Mouse (Mus musculus): Measurements from ENCODE around the gene Fsd1. TPM values are rescaled to one million over a fixed set of nuclear protein-coding genes. Genes with fewer than 3 reads are reported as not detected.
A peak's percentile ranks its signal among the peaks of the same experiment; 100 is the strongest.

Gene Fsd1
- polyA plus RNA-seq, 1 experiment from 2014 or later: 9.7 TPM

DNA sequence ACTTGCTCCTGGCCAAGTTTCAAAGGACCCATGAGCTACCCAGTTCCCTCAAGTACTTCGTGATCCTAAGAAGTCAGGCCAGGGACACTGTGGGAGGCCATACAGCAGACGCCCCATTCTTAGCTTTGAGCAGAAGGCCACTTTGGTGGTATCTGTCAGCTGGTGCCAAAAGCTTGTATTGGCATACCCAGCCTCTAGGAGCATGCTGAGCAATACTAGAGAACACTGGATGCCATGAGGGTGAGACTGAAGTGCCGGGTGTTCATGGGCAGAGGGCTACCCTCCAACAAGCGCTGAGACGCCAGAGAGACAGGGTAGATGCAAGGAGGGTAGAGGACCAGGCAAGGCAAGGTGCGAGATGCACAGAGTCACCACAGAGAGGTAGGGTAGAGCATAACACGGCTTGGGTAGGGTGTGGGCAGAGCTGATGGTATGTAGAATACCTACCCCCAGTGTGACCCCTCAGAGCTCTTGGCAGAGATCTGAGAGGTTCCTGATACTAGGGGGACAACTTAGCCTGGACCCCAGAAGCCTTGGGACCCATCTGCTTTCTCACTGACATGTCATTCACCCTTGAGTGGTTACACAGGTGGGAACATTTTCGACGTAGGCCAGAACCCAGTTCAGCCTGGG, 44.0 kb downstream of the Fsd1 start:
- 89% methylated on average over 9 of the region's 9 CpGs for WGBS
- Histone ChIP-seq H3K4me3 (ENCODE audit: low read length) (no peak overlapping the region), H3K9ac (ENCODE audit: low read depth, low read length) (no peak overlapping the region), H3K4me1 (ENCODE audit: control insufficient read depth, insufficient read depth, low read length) (peaks cover 34% of the 10 kb centered on the region), H3K27me3 (replicated peaks; ENCODE audit: control insufficient read depth, insufficient read depth, low read length) (no peaks in the 10 kb centered on the region), H3K36me3 (ENCODE audit: control insufficient read depth, insufficient read depth, low read length) (peaks cover 4% of the 10 kb centered on the region; the same call in 1 of the 2 replicates), H3K27ac (ENCODE audit: low read length) (no peak overlapping the region), H3K4me2 (ENCODE audit: low read depth, low read length) (no peak overlapping the region), H3K9me3 (ENCODE audit: control insufficient read depth, low read length) (no peaks in the 10 kb centered on the region)
- ATAC-seq: no peak

- peaks cover 4% of the 10 kb centered on the region; the same call in 1 of the 2 replicates for H3K36me3 ChIP-seq (ENCODE audit: control insufficient read depth, insufficient read depth, low read length)
- H3K4me2 ChIP-seq (ENCODE audit: low read depth, low read length): no peak overlapping the region
- H3K4me3 ChIP-seq (ENCODE audit: low read length): no peak overlapping the region
- 60% methylated on average over 5 of the region's 5 CpGs for WGBS
- H3K27me3 ChIP-seq (replicated peaks; ENCODE audit: control insufficient read depth, insufficient read depth, low read length): no peaks in the 10 kb centered on the region
- H3K9me3 ChIP-seq (ENCODE audit: control insufficient read depth, low read length): no peaks in the 10 kb centered on the region
- H3K9ac ChIP-seq (ENCODE audit: low read depth, low read length): no peak overlapping the region
- ATAC-seq: no peak
- no peak overlapping the region for H3K27ac ChIP-seq (ENCODE audit: low read length)
- peaks cover 35% of the 10 kb centered on the region for H3K4me1 ChIP-seq (ENCODE audit: control insufficient read depth, insufficient read depth, low read length)
Observed at GRCm38 (mm10) chr17:56030919-56031318, 44.6 kb downstream of the Fsd1 start.

DNA sequence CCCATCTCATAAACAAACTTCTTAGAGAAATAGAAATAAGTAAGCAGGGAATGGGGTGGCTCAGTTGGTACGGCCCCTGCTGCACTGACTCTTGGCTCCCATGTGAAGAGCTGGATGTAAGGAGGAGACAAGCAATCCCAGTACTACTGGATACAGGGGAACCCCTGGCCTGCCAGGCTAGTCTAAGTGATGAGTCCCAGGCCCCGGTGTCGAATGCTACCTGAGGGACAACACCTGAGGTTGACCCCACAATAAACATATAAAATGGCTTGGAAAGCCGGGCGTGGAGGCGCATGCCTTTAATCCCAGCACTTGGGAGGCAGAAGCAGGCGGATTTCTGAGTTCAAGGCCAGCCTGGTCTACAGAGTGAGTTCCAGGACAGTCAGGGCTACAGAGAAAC, 45.1 kb downstream of the Fsd1 start:
- Histone ChIP-seq H3K9me3 (ENCODE audit: control insufficient read depth, low read length) (no peaks in the 10 kb centered on the region), H3K4me3 (ENCODE audit: low read length) (no peak overlapping the region), H3K27ac (ENCODE audit: low read length) (no peak overlapping the region), H3K27me3 (replicated peaks; ENCODE audit: control insufficient read depth, insufficient read depth, low read length) (no peaks in the 10 kb centered on the region), H3K9ac (ENCODE audit: low read depth, low read length) (no peak overlapping the region), H3K4me1 (ENCODE audit: control insufficient read depth, insufficient read depth, low read length) (peaks cover 35% of the 10 kb centered on the region), H3K4me2 (ENCODE audit: low read depth, low read length) (no peak overlapping the region), H3K36me3 (ENCODE audit: control insufficient read depth, insufficient read depth, low read length) (peaks cover 4% of the 10 kb centered on the region; the same call in 1 of the 2 replicates)
- 86% methylated on average over 7 of the region's 7 CpGs for WGBS
- ATAC-seq: no peak

GRCm38 (mm10) chr17:56032127-56032733, 45.9 kb downstream of the Fsd1 start:
- Histone ChIP-seq H3K27me3 (replicated peaks; ENCODE audit: control insufficient read depth, insufficient read depth, low read length) (no peaks in the 10 kb centered on the region), H3K36me3 (ENCODE audit: control insufficient read depth, insufficient read depth, low read length) (peaks cover 4% of the 10 kb centered on the region; the same call in 1 of the 2 replicates), H3K4me3 (ENCODE audit: low read length) (no peak overlapping the region), H3K9me3 (ENCODE audit: control insufficient read depth, low read length) (no peaks in the 10 kb centered on the region), H3K4me1 (ENCODE audit: control insufficient read depth, insufficient read depth, low read length) (peaks cover 35% of the 10 kb centered on the region), H3K9ac (ENCODE audit: low read depth, low read length) (0 out of 2 replicates have a peak overlapping the region, but pooled peaks have one; percentile 34), H3K4me2 (ENCODE audit: low read depth, low read length) (peak overlapping the region; percentile 23; the same call in 1 of the 2 replicates), H3K27ac (ENCODE audit: low read length) (peak overlapping the region; percentile 81)
- 65% methylated on average over 6 of the region's 6 CpGs for WGBS
- ATAC-seq: peak; percentile 60

- H3K4me3 ChIP-seq (ENCODE audit: low read length): no peak overlapping the region
- H3K4me1 ChIP-seq (ENCODE audit: control insufficient read depth, insufficient read depth, low read length): peaks cover 36% of the 10 kb centered on the region
- no peaks in the 10 kb centered on the region for H3K27me3 ChIP-seq (replicated peaks; ENCODE audit: control insufficient read depth, insufficient read depth, low read length)
- no peaks in the 10 kb centered on the region for H3K9me3 ChIP-seq (ENCODE audit: control insufficient read depth, low read length)
- H3K36me3 ChIP-seq (ENCODE audit: control insufficient read depth, insufficient read depth, low read length): peaks cover 4% of the 10 kb centered on the region; the same call in 1 of the 2 replicates
- 0 out of 2 replicates have a peak overlapping the region, but pooled peaks have one; percentile 23 for H3K4me2 ChIP-seq (ENCODE audit: low read depth, low read length)
- H3K27ac ChIP-seq (ENCODE audit: low read length): peak overlapping the region; percentile 81
- H3K9ac ChIP-seq (ENCODE audit: low read depth, low read length): peak overlapping the region; percentile 36
- no peak for ATAC-seq
- 71% methylated on average over 7 of the region's 7 CpGs for WGBS
Observed at GRCm38 (mm10) chr17:56032831-56033230, 46.5 kb downstream of the Fsd1 start.

DNA sequence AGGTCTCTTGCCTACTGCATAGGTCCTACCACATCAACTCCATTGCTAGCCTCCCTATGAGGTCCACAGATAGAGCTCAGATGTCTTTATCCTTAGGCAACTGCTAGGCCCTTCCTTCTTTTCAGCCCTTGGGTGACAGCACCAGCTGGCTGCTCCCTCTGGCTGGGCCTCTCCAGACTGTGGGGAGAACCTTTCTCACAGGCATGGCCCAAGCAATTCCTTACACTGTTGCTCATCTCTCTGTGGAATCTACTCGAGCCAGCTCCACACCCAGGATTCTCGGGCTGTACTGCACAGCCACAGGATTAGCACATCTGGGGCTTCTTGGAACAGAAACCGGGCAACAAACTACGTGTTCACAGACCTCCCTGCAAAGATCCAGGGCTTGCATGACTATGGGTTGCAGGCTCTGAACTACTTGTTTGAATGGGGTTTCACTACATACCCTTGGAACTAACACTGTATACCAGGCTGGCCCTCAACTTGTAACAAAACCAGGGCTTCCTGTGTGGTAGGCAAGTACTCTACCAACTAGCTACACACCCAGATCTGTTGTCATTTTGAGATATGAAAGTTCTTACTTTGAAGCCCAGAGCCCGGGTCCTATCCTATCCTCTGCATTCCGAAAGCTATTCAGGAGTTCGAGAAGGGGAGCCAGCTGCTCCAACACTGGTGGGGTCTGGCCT, 47.9 kb downstream of the Fsd1 start:
- peak overlapping the region; percentile 96 for H3K9ac ChIP-seq (ENCODE audit: low read depth, low read length)
- H3K4me3 ChIP-seq (ENCODE audit: low read length): no peak overlapping the region
- no peaks in the 10 kb centered on the region for H3K27me3 ChIP-seq (replicated peaks; ENCODE audit: control insufficient read depth, insufficient read depth, low read length)
- H3K4me2 ChIP-seq (ENCODE audit: low read depth, low read length): 0 out of 2 replicates have a peak overlapping the region, but pooled peaks have one; percentile 70
- peaks cover 4% of the 10 kb centered on the region; the same call in 1 of the 2 replicates for H3K36me3 ChIP-seq (ENCODE audit: control insufficient read depth, insufficient read depth, low read length)
- 0 out of 2 replicates have a peak overlapping the region, but pooled peaks have one; percentile 11 for H3K27ac ChIP-seq (ENCODE audit: low read length)
- 82% methylated on average over 7 of the region's 7 CpGs for WGBS
- peaks cover 36% of the 10 kb centered on the region for H3K4me1 ChIP-seq (ENCODE audit: control insufficient read depth, insufficient read depth, low read length)
- H3K9me3 ChIP-seq (ENCODE audit: control insufficient read depth, low read length): no peaks in the 10 kb centered on the region
- ATAC-seq: no peak

DNA sequence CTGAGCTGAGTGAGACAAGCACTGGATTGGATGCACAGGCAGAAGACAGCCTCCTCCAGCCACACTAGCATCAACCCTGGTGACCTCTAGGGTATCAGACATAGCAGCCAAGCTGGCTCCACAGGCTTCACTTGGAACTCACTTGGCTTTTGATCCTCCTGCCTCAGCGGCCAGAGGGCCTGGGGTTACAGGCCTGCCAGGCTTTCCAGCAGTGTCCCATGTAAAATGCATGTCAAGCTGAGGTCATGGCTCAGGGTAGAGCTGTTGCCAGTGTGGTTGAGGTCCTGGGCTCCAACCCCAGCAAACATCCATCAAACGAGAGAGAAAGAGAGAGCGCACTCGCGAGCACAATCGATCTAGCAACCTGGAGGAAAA, 48.4 kb downstream of the Fsd1 start:
- H3K4me3 ChIP-seq (ENCODE audit: low read length): peak overlapping the region; percentile 94; the same call in 1 of the 2 replicates
- H3K4me1 ChIP-seq (ENCODE audit: control insufficient read depth, insufficient read depth, low read length): peaks cover 36% of the 10 kb centered on the region
- peaks cover 4% of the 10 kb centered on the region; the same call in 1 of the 2 replicates for H3K36me3 ChIP-seq (ENCODE audit: control insufficient read depth, insufficient read depth, low read length)
- WGBS: 85% methylated on average over 6 of the region's 6 CpGs
- no peaks in the 10 kb centered on the region for H3K9me3 ChIP-seq (ENCODE audit: control insufficient read depth, low read length)
- H3K27me3 ChIP-seq (replicated peaks; ENCODE audit: control insufficient read depth, insufficient read depth, low read length): no peaks in the 10 kb centered on the region
- peak overlapping the region; percentile 96 for H3K9ac ChIP-seq (ENCODE audit: low read depth, low read length)
- no peak for ATAC-seq
- H3K4me2 ChIP-seq (ENCODE audit: low read depth, low read length): peak overlapping the region; percentile 70
- 0 out of 2 replicates have a peak overlapping the region, but pooled peaks have one; percentile 11 for H3K27ac ChIP-seq (ENCODE audit: low read length)

DNA sequence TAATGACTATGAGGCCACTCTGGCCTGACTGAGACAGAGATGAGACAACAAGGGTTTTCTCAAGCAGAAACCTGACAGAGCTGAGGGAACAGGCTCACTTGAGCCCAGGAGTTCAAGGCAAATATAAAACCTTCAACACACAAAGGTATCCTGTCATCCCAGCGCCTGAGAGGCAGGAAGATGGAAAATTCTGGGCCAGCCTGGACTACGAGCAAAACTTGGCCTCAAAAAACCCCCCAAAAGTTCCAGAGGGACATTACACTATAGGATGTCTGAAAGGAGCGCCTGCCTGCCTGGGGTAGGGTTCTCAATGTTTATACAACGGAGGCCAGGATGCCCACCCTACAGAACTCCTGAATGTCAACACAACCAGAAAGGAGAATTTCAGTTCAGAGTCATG, 48.9 kb downstream of the Fsd1 start:
- Histone ChIP-seq H3K9me3 (ENCODE audit: control insufficient read depth, low read length) (no peaks in the 10 kb centered on the region), H3K27ac (ENCODE audit: low read length) (no peak overlapping the region), H3K4me1 (ENCODE audit: control insufficient read depth, insufficient read depth, low read length) (peaks cover 36% of the 10 kb centered on the region), H3K4me3 (ENCODE audit: low read length) (peak overlapping the region; percentile 94), H3K9ac (ENCODE audit: low read depth, low read length) (peak overlapping the region; percentile 96), H3K27me3 (replicated peaks; ENCODE audit: control insufficient read depth, insufficient read depth, low read length) (no peaks in the 10 kb centered on the region), H3K4me2 (ENCODE audit: low read depth, low read length) (peak overlapping the region; percentile 70), H3K36me3 (ENCODE audit: control insufficient read depth, insufficient read depth, low read length) (peaks cover 4% of the 10 kb centered on the region; the same call in 1 of the 2 replicates)
- 51% methylated on average over 4 of the region's 4 CpGs for WGBS
- no peak for ATAC-seq
